Mouse (Mus musculus) stomach, postnatal 0 days (tissue): ENCODE data around the gene Pcna. TPM values are rescaled to one million over a fixed set of nuclear protein-coding genes. Genes with fewer than 3 reads are reported as not detected.

Experiments
- ATAC-seq: fragments of 200-750 bp; cut with Nextera tagmentation; 2 replicates; pipeline ENCODE4 v1.8.0; 2017; ENCODE audit not compliant: low FRiP score, low TSS enrichment
- DNase-seq: peaks from one replicate; pipeline ENCODE4 v3.0.0-alpha.2; 2016; ENCODE audit warnings: low spot score
- H3K27ac ChIP-seq: fragments of 300-500 bp; sonication (generic); replicated peaks from 2 replicates; pipeline ENCODE4 v1.5.1; 2014; ENCODE audit warnings: mild to moderate bottlenecking, control low read depth
- H3K27me3 ChIP-seq: fragments of 300-500 bp; sonication (generic); 2 replicates; pipeline ENCODE4 v1.6.1; 2014; ENCODE audit warnings: low read length; ENCODE audit not compliant: control insufficient read depth, insufficient read depth
- H3K36me3 ChIP-seq: fragments of 300-500 bp; sonication (generic); 2 replicates; pipeline ENCODE4 v1.6.1; 2014; ENCODE audit warnings: low read length, mixed read lengths; ENCODE audit not compliant: control insufficient read depth, insufficient read depth
- H3K4me1 ChIP-seq: fragments of 300-500 bp; sonication (generic); replicated peaks from 2 replicates; pipeline ENCODE4 v1.6.1; 2014; ENCODE audit warnings: antibody characterized with exemption; ENCODE audit not compliant: control insufficient read depth, insufficient read depth
- H3K4me2 ChIP-seq: fragments of 300-500 bp; sonication (generic); replicated peaks from 2 replicates; pipeline ENCODE4 v1.6.1; 2014; ENCODE audit warnings: low read depth, mild to moderate bottlenecking, control low read depth, moderate library complexity
- H3K4me3 ChIP-seq: fragments of 300-500 bp; sonication (generic); 2 replicates; pipeline ENCODE4 v1.5.1; 2014; ENCODE audit warnings: low read depth, low read length, control low read depth
- H3K9ac ChIP-seq: fragments of 300-500 bp; sonication (generic); 2 replicates; pipeline ENCODE4 v1.6.1; 2014; ENCODE audit warnings: mild to moderate bottlenecking, low read length, control low read depth, mixed read lengths
- H3K9me3 ChIP-seq: fragments of 300-500 bp; sonication (generic); 2 replicates; pipeline ENCODE4 v1.6.1; 2016; ENCODE audit warnings: low read length; ENCODE audit not compliant: control insufficient read depth
- CTCF ChIP-seq: IDR thresholded peaks from 2 replicates; pipeline ENCODE4 v1.5.1; 2016; ENCODE audit warnings: antibody characterized with exemption, low read depth, mild to moderate bottlenecking, moderate library complexity
- EP300 ChIP-seq: optimal IDR thresholded peaks from 2 replicates; pipeline ENCODE3; 2016; ENCODE audit warnings: antibody characterized with exemption
- WGBS: fragments of 180-500 bp; shearing (Covaris S2); extraction: QIAGEN DNeasy Blood & Tissue Kit; methylation state at CpG from one replicate; pipeline ENCODE4 v1.1.7; 2014; 5-methylcytosine and 5-hydroxymethylcytosine counted together
- polyA plus RNA-seq: library from polyadenylated mRNA; unstranded; fragments of >200 nt; fragmentation: Nextera tagmentation; extraction: Ambion mirVana; gene quantifications from 2 replicates; pipeline ENCODE4 v1.2.1, GENCODE M21; 2015

The Pcna gene
- polyA plus RNA-seq, 1 experiment from 2014 or later = 108 TPM

- Histone ChIP-seq H3K4me2 (no peak overlapping the region), H3K27me3 (no peaks in the 10 kb centered on the region), H3K9ac (no peak overlapping the region), H3K4me1 (no peaks in the 10 kb centered on the region), H3K4me3 (no peak overlapping the region), H3K9me3 (no peaks in the 10 kb centered on the region), H3K27ac (no peak overlapping the region), H3K36me3 (no peaks in the 10 kb centered on the region)
- 53% methylated on average over 16 of the region's 16 CpGs for WGBS
- DNase-seq = no peak
- TF ChIP-seq EP300 (no peak), CTCF (no peak)
- ATAC-seq = no peak
Observed at GRCm38 (mm10) chr2:132233985-132234765, 18.9 kb downstream of the Pcna start.

DNA sequence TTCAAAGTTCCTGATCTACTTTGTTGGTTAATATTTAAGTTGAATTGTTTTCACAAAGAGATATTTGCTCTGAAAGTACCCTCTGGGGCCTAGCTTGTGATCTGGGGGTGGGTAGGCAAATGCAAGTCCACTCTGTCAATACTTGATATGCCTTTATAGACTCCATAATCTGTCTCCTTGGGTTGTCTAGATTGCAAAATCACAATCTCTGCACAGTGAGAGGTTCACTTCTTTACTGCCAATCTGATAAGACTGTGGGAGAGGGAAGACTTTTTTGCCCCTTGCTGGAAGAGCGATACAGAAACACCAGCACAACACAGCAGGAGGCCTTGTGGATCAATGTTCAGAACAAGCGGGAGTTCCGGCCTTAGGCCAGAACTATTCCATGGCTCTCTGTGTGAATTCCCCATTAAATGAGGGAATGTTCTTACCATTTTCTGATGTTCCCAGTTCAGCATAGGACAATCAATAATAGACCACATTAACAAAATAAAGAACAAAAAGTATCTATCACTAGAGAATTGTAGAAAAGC, 20.6 kb downstream of the Pcna start:
- no peak overlapping the region for H3K27ac ChIP-seq
- 90% methylated on average over 3 of the region's 3 CpGs for WGBS
- no peak for DNase-seq
- H3K9ac ChIP-seq = no peak overlapping the region
- H3K4me3 ChIP-seq = no peak overlapping the region
- no peaks in the 10 kb centered on the region for H3K36me3 ChIP-seq
- no peaks in the 10 kb centered on the region for H3K9me3 ChIP-seq
- no peak overlapping the region for H3K4me2 ChIP-seq
- no peaks in the 10 kb centered on the region for H3K4me1 ChIP-seq
- TF ChIP-seq EP300 (no peak), CTCF (no peak)
- H3K27me3 ChIP-seq = no peaks in the 10 kb centered on the region
- no peak for ATAC-seq

DNA sequence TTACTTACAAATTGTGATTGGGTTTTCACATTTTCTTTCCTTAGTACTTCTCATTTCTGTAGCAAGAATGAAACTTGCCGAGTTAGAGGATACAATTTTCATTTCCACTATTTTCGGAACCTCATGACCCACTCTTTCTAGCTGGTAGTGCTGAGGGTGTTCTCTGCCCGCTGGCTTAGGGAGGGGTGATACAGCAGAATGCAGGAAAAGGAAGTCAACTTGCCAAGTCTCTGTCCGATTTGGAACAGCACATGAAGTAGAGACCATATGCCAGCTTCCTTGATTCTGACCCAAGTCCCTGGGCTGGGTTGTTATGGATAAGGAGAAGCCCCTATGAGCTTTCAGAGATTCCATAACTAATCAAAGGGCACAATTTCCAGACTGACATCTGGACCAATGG, 28.8 kb downstream of the Pcna start:
- H3K4me2 ChIP-seq = no peak overlapping the region
- 87% methylated on average over 4 of the region's 4 CpGs for WGBS
- no peak overlapping the region for H3K9ac ChIP-seq

GRCm38 (mm10) chr2:132221611-132222073, 31.5 kb downstream of the Pcna start:
- DNase-seq = no peak

More for the DNA sequence above, 28.8 kb downstream of the Pcna start:
- no peaks in the 10 kb centered on the region for H3K36me3 ChIP-seq
- DNase-seq = no peak
- H3K4me3 ChIP-seq = no peak overlapping the region
- no peaks in the 10 kb centered on the region for H3K27me3 ChIP-seq
- ATAC-seq = no peak
- H3K27ac ChIP-seq = no peak overlapping the region
- no peaks in the 10 kb centered on the region for H3K4me1 ChIP-seq
- no peaks in the 10 kb centered on the region for H3K9me3 ChIP-seq
- TF ChIP-seq EP300 (no peak), CTCF (no peak)

GRCm38 (mm10) chr2:132211995-132212656, 41.0 kb downstream of the Pcna start:
- Histone ChIP-seq H3K27me3 (no peaks in the 10 kb centered on the region), H3K36me3 (no peaks in the 10 kb centered on the region), H3K27ac (no peak overlapping the region), H3K4me2 (no peak overlapping the region), H3K4me3 (no peak overlapping the region), H3K9me3 (no peaks in the 10 kb centered on the region), H3K9ac (no peak overlapping the region), H3K4me1 (no peaks in the 10 kb centered on the region)
- WGBS = 86% methylated on average over 5 of the region's 5 CpGs
- TF ChIP-seq CTCF (no peak), EP300 (no peak)
- DNase-seq (no peak), ATAC-seq (peak; percentile 69; the same call in 1 of the 2 replicates)

More at GRCm38 (mm10) chr2:132221611-132222073, 31.5 kb downstream of the Pcna start:
- H3K9ac ChIP-seq = no peak overlapping the region
- no peaks in the 10 kb centered on the region for H3K36me3 ChIP-seq
- H3K4me3 ChIP-seq = no peak overlapping the region
- H3K4me2 ChIP-seq = no peak overlapping the region
- WGBS = 53% methylated on average over 11 of the region's 11 CpGs
- no peaks in the 10 kb centered on the region for H3K27me3 ChIP-seq
- no peaks in the 10 kb centered on the region for H3K4me1 ChIP-seq
- ATAC-seq = no peak
- no peaks in the 10 kb centered on the region for H3K9me3 ChIP-seq
- no peak overlapping the region for H3K27ac ChIP-seq
- TF ChIP-seq CTCF (no peak), EP300 (no peak)
